Mouse (Mus musculus): Measurements from ENCODE around the gene Ttc6. TPM values are rescaled to one million over a fixed set of nuclear protein-coding genes. Genes with fewer than 3 reads are reported as not detected.

Ttc6 gene
- polyA plus RNA-seq (2015; fragmentation: Nextera tagmentation; extraction: Ambion mirVana), result 0.75 and 0.83 TPM in 2 replicates

GRCm38 (mm10) chr12:57563909-57564308 lies at the start of gene Ttc6:
TSS of gene Ttc6 (plus strand) at chr12:57564113.
- H3K27ac ChIP-seq (replicated peaks), result no peak within 1 kb of the TSS
- H3K27me3 ChIP-seq (replicated peaks), result no peaks in the 10 kb centered on the region
- no peak within 1 kb of the TSS for H3K4me3 ChIP-seq (replicated peaks)
- H3K36me3 ChIP-seq, result no peaks in the 10 kb centered on the region
- no peaks in the 10 kb centered on the region for H3K9me3 ChIP-seq (replicated peaks)
- no peak within 1 kb of the TSS for H3K4me2 ChIP-seq
- no peak within 1 kb of the TSS for H3K9ac ChIP-seq (replicated peaks)
- no peak for ATAC-seq (ENCODE audit: low FRiP score)
- 83% methylated on average over 6 of the region's 6 CpGs for WGBS
- H3K4me1 ChIP-seq, result no peaks in the 10 kb centered on the region

GRCm38 (mm10) chr12:57514552-57514951 lies 49.4 kb upstream of the Ttc6 start:
- Histone ChIP-seq H3K27me3 (replicated peaks) (no peaks in the 10 kb centered on the region), H3K4me2 (no peak overlapping the region), H3K36me3 (no peaks in the 10 kb centered on the region), H3K4me1 (no peaks in the 10 kb centered on the region), H3K9ac (replicated peaks) (no peak overlapping the region), H3K27ac (replicated peaks) (no peak overlapping the region), H3K4me3 (replicated peaks) (no peak overlapping the region), H3K9me3 (replicated peaks) (no peaks in the 10 kb centered on the region)
- WGBS, result 62% methylated on average over 1 of the region's 1 CpGs
- ATAC-seq (ENCODE audit: low FRiP score), result no peak

- 39% methylated on average over 12 of the region's 12 CpGs for WGBS
These were observed 48.1 kb upstream of the Ttc6 start for GRCm38 (mm10) chr12:57515702-57516377.

GRCm38 (mm10) chr12:57528335-57528734 lies 35.6 kb upstream of the Ttc6 start:
- H3K27me3 ChIP-seq (replicated peaks), result peaks cover 53% of the 10 kb centered on the region

More at GRCm38 (mm10) chr12:57515702-57516377, 48.1 kb upstream of the Ttc6 start:
- no peak overlapping the region for H3K9ac ChIP-seq (replicated peaks)
- no peak overlapping the region for H3K27ac ChIP-seq (replicated peaks)
- H3K4me1 ChIP-seq, result no peaks in the 10 kb centered on the region
- H3K9me3 ChIP-seq (replicated peaks), result no peaks in the 10 kb centered on the region
- H3K4me2 ChIP-seq, result no peak overlapping the region
- H3K36me3 ChIP-seq, result no peaks in the 10 kb centered on the region
- ATAC-seq (ENCODE audit: low FRiP score), result no peak
- no peaks in the 10 kb centered on the region for H3K27me3 ChIP-seq (replicated peaks)
- H3K4me3 ChIP-seq (replicated peaks), result no peak overlapping the region

GRCm38 (mm10) chr12:57530474-57530873 lies 33.4 kb upstream of the Ttc6 start:
- peaks cover 71% of the 10 kb centered on the region for H3K27me3 ChIP-seq (replicated peaks)
- H3K27ac ChIP-seq (replicated peaks), result no peak overlapping the region
- H3K4me1 ChIP-seq, result peaks cover 3% of the 10 kb centered on the region; the same call in 1 of the 2 replicates
- no peaks in the 10 kb centered on the region for H3K36me3 ChIP-seq
- no peak overlapping the region for H3K4me2 ChIP-seq
- no peak; the same call in 1 of the 2 replicates for ATAC-seq (ENCODE audit: low FRiP score)
- H3K4me3 ChIP-seq (replicated peaks), result no peak overlapping the region
- H3K9me3 ChIP-seq (replicated peaks), result no peaks in the 10 kb centered on the region
- H3K9ac ChIP-seq (replicated peaks), result no peak overlapping the region
- 6% methylated on average over 9 of the region's 9 CpGs for WGBS

More at GRCm38 (mm10) chr12:57528335-57528734, 35.6 kb upstream of the Ttc6 start:
- H3K27ac ChIP-seq (replicated peaks), result no peak overlapping the region
- no peak overlapping the region for H3K4me2 ChIP-seq
- 76% methylated on average over 4 of the region's 4 CpGs for WGBS
- no peak for ATAC-seq (ENCODE audit: low FRiP score)
- no peak overlapping the region for H3K9ac ChIP-seq (replicated peaks)
- H3K9me3 ChIP-seq (replicated peaks), result no peaks in the 10 kb centered on the region
- peaks cover 3% of the 10 kb centered on the region; the same call in 1 of the 2 replicates for H3K4me1 ChIP-seq
- H3K36me3 ChIP-seq, result no peaks in the 10 kb centered on the region
- H3K4me3 ChIP-seq (replicated peaks), result no peak overlapping the region

GRCm38 (mm10) chr12:57534517-57534878 lies 29.4 kb upstream of the Ttc6 start:
- Histone ChIP-seq H3K27me3 (replicated peaks) (peaks cover 86% of the 10 kb centered on the region), H3K9ac (replicated peaks) (no peak overlapping the region), H3K27ac (replicated peaks) (no peak overlapping the region), H3K4me3 (replicated peaks) (no peak overlapping the region), H3K4me1 (peaks cover 10% of the 10 kb centered on the region), H3K36me3 (no peaks in the 10 kb centered on the region), H3K9me3 (replicated peaks) (no peaks in the 10 kb centered on the region), H3K4me2 (no peak overlapping the region)
- 7% methylated on average over 5 of the region's 6 CpGs for WGBS
- ATAC-seq (ENCODE audit: low FRiP score), result no peak

- H3K9ac ChIP-seq (replicated peaks), result no peak overlapping the region
- no peaks in the 10 kb centered on the region for H3K9me3 ChIP-seq (replicated peaks)
- H3K36me3 ChIP-seq, result no peaks in the 10 kb centered on the region
- H3K4me1 ChIP-seq, result peaks cover 10% of the 10 kb centered on the region
- ATAC-seq (ENCODE audit: low FRiP score), result peak; percentile 48; the same call in 1 of the 2 replicates
- no peak overlapping the region for H3K27ac ChIP-seq (replicated peaks)
- H3K4me2 ChIP-seq, result no peak overlapping the region
- peaks cover 87% of the 10 kb centered on the region for H3K27me3 ChIP-seq (replicated peaks)
- H3K4me3 ChIP-seq (replicated peaks), result no peak overlapping the region
- under 1% methylated on average over 39 of the region's 39 CpGs for WGBS
These were observed 28.9 kb upstream of the Ttc6 start for GRCm38 (mm10) chr12:57534879-57535611.

GRCm38 (mm10) chr12:57536056-57536908 lies 27.6 kb upstream of the Ttc6 start:
- WGBS, result 1% methylated on average over 25 of the region's 25 CpGs
- Histone ChIP-seq H3K36me3 (no peaks in the 10 kb centered on the region), H3K27me3 (replicated peaks) (peaks cover 87% of the 10 kb centered on the region), H3K4me3 (replicated peaks) (no peak overlapping the region), H3K4me1 (peaks cover 6% of the 10 kb centered on the region; the same call in 1 of the 2 replicates), H3K9me3 (replicated peaks) (no peaks in the 10 kb centered on the region), H3K27ac (replicated peaks) (no peak overlapping the region), H3K4me2 (no peak overlapping the region), H3K9ac (replicated peaks) (no peak overlapping the region)
- ATAC-seq (ENCODE audit: low FRiP score), result no peak; the same call in 1 of the 2 replicates

GRCm38 (mm10) chr12:57536909-57537670 lies 26.8 kb upstream of the Ttc6 start:
- no peaks in the 10 kb centered on the region for H3K9me3 ChIP-seq (replicated peaks)
- H3K4me3 ChIP-seq (replicated peaks), result no peak overlapping the region
- no peak overlapping the region for H3K9ac ChIP-seq (replicated peaks)
- H3K4me1 ChIP-seq, result peaks cover 6% of the 10 kb centered on the region; the same call in 1 of the 2 replicates
- WGBS, result 5% methylated on average over 11 of the region's 11 CpGs
- no peaks in the 10 kb centered on the region for H3K36me3 ChIP-seq
- peaks cover 87% of the 10 kb centered on the region for H3K27me3 ChIP-seq (replicated peaks)
- no peak overlapping the region for H3K27ac ChIP-seq (replicated peaks)
- no peak overlapping the region for H3K4me2 ChIP-seq
- ATAC-seq (ENCODE audit: low FRiP score), result no peak

GRCm38 (mm10) chr12:57537791-57538587 lies 25.9 kb upstream of the Ttc6 start:
- Histone ChIP-seq H3K4me1 (peaks cover 12% of the 10 kb centered on the region), H3K27me3 (replicated peaks) (peaks cover 87% of the 10 kb centered on the region), H3K27ac (replicated peaks) (no peak overlapping the region), H3K9me3 (replicated peaks) (no peaks in the 10 kb centered on the region), H3K4me2 (peak overlapping the region; percentile 43), H3K4me3 (replicated peaks) (peak overlapping the region; percentile 3), H3K36me3 (no peaks in the 10 kb centered on the region), H3K9ac (replicated peaks) (no peak overlapping the region)
- ATAC-seq (ENCODE audit: low FRiP score), result no peak
- 2% methylated on average over 21 of the region's 21 CpGs for WGBS
